Mouse (Mus musculus): ENCODE measurements around the gene Pip5kl1. TPM values are rescaled to one million over a fixed set of nuclear protein-coding genes. Genes with fewer than 3 reads are reported as not detected.

The Pip5kl1 gene
- polyA plus RNA-seq, 1 experiment from 2014 or later: 0.94 TPM

- Histone ChIP-seq H3K4me3 (replicated peaks) (peak overlapping the region; percentile 41), H3K27ac (replicated peaks) (peak overlapping the region; percentile 76), H3K4me1 (peaks cover 25% of the 10 kb centered on the region), H3K36me3 (0 out of 2 replicates have a peak, but pooled peaks cover 2% of the 10 kb centered on the region), H3K4me2 (replicated peaks) (peak overlapping the region; percentile 57), H3K9ac (no peak overlapping the region), H3K9me3 (replicated peaks) (no peaks in the 10 kb centered on the region), H3K27me3 (no peaks in the 10 kb centered on the region)
- WGBS: under 1% methylated on average over 11 of the region's 11 CpGs
- peak; percentile 63; the same call in 1 of the 2 replicates for ATAC-seq (ENCODE audit: insufficient number of reproducible peaks, low FRiP score, low TSS enrichment, low read depth)
These were observed 28.0 kb downstream of the Pip5kl1 start for GRCm38 (mm10) chr2:32602600-32603054.

GRCm38 (mm10) chr2:32604631-32605030 lies 30.0 kb downstream of the Pip5kl1 start:
- Histone ChIP-seq H3K4me3 (replicated peaks) (no peak overlapping the region), H3K9me3 (replicated peaks) (no peaks in the 10 kb centered on the region), H3K36me3 (no peaks in the 10 kb centered on the region), H3K27ac (replicated peaks) (no peak overlapping the region), H3K9ac (no peak overlapping the region), H3K4me2 (replicated peaks) (no peak overlapping the region), H3K4me1 (peaks cover 42% of the 10 kb centered on the region), H3K27me3 (no peaks in the 10 kb centered on the region)
- WGBS: 55% methylated on average over 10 of the region's 10 CpGs
- ATAC-seq (ENCODE audit: insufficient number of reproducible peaks, low FRiP score, low TSS enrichment, low read depth): no peak

DNA sequence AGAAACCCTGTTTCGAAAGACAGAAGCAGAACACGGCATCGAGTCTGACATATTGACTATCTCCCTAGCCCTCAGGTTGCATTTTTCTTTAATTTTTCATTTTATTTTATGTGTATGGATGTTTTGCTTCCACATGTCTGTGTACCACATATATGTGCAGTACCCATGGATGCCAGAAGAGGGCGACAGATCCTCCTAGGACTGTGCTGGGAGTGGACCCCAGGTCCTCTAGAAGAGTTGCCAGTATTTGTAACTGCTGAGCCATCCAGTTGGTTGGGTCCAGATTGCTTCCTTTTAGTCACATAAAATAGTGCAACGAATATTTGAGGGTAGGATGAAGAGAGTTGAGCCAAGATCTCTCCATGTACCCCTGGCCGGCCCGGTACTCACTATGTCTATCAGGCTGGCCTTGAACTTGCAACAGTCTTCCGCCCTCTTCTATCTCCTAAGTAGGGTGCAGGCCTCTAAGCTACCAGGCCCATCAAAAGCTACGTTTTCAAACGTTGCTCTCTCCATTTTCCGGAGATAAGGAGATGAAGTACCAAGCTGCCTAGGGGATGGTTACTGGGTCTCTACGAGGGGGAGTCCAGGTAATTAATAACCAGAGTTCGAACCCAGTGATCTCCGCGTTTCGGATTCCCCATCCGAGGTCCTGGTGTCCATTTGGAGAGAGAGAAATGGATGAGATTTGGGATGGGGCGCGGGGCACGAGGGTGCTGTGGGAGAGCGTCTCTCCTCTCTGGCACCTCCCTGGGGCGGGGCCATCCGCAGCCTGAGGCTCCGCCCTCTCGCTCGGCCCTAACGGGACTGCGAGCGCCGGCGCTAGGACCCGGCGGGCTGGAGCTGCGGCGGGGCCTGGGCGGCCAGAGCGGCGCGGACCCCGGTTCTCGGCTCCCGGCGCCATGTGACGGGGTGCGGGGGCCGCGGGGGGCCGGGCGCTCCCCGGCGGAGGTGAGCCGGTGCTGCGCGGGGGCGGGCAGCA lies 31.9 kb downstream of the Pip5kl1 start:
- Histone ChIP-seq H3K9me3 (replicated peaks) (no peaks in the 10 kb centered on the region), H3K9ac (peak overlapping the region; percentile 65), H3K27ac (replicated peaks) (peak overlapping the region; percentile 75), H3K4me1 (peaks cover 54% of the 10 kb centered on the region), H3K4me3 (replicated peaks) (peak overlapping the region; percentile 74), H3K4me2 (replicated peaks) (peak overlapping the region; percentile 94), H3K36me3 (no peaks in the 10 kb centered on the region), H3K27me3 (no peaks in the 10 kb centered on the region)
- 10% methylated on average over 55 of the region's 55 CpGs for WGBS
- peak; percentile 68 for ATAC-seq (ENCODE audit: insufficient number of reproducible peaks, low FRiP score, low TSS enrichment, low read depth)

DNA sequence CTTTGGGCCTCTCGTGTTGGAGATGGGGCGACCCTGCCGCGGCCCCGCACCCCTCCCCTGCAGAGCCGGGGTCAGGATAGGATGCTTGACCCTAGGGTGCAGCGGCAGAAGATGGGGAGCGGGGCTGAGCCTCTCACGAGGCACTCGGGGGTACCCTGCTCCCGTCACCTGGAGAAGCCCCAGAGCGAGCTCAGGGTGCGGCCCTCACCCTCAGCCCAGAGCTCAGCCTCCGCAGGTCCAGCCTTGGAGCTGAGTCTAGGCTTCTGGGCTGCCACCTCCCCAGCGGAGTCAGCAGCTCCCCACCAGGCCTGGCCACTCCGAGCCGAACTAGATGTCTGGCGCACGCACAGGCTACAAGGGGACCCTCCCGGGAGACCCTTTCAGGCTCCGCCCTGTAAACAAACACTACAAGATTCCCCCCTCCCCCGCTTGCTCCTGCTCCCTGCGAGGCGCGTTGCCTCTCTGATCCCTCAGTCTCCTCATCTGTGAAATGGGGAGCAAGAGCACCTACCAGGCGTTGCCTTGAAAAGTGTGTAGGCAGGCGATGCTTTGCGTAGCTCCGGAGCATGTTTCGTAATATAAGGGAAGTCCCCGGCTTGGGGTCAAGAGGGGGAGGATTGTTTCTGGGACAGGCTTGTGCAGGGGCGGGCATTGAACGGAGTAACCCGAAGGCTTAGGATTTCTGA lies 32.8 kb downstream of the Pip5kl1 start:
- Histone ChIP-seq H3K27ac (replicated peaks) (peak overlapping the region; percentile 75), H3K4me3 (replicated peaks) (peak overlapping the region; percentile 74), H3K4me1 (peaks cover 44% of the 10 kb centered on the region), H3K4me2 (replicated peaks) (peak overlapping the region; percentile 94), H3K9ac (peak overlapping the region; percentile 65), H3K9me3 (replicated peaks) (no peaks in the 10 kb centered on the region), H3K27me3 (no peaks in the 10 kb centered on the region), H3K36me3 (peaks cover 5% of the 10 kb centered on the region; the same call in 1 of the 2 replicates)
- peak; percentile 16; the same call in 1 of the 2 replicates for ATAC-seq (ENCODE audit: insufficient number of reproducible peaks, low FRiP score, low TSS enrichment, low read depth)
- 1% methylated on average over 34 of the region's 34 CpGs for WGBS

- Histone ChIP-seq H3K4me2 (replicated peaks) (peak overlapping the region; percentile 94), H3K36me3 (peaks cover 9% of the 10 kb centered on the region; the same call in 1 of the 2 replicates), H3K9me3 (replicated peaks) (no peaks in the 10 kb centered on the region), H3K27me3 (no peaks in the 10 kb centered on the region), H3K9ac (0 out of 2 replicates have a peak overlapping the region, but pooled peaks have one; percentile 10), H3K4me3 (replicated peaks) (peak overlapping the region; percentile 74), H3K4me1 (peaks cover 41% of the 10 kb centered on the region), H3K27ac (replicated peaks) (peak overlapping the region; percentile 75)
- ATAC-seq (ENCODE audit: insufficient number of reproducible peaks, low FRiP score, low TSS enrichment, low read depth): peak; percentile 80; the same call in 1 of the 2 replicates
- WGBS: 6% methylated on average over 25 of the region's 25 CpGs
These were observed 33.7 kb downstream of the Pip5kl1 start for GRCm38 (mm10) chr2:32608141-32608777.

DNA sequence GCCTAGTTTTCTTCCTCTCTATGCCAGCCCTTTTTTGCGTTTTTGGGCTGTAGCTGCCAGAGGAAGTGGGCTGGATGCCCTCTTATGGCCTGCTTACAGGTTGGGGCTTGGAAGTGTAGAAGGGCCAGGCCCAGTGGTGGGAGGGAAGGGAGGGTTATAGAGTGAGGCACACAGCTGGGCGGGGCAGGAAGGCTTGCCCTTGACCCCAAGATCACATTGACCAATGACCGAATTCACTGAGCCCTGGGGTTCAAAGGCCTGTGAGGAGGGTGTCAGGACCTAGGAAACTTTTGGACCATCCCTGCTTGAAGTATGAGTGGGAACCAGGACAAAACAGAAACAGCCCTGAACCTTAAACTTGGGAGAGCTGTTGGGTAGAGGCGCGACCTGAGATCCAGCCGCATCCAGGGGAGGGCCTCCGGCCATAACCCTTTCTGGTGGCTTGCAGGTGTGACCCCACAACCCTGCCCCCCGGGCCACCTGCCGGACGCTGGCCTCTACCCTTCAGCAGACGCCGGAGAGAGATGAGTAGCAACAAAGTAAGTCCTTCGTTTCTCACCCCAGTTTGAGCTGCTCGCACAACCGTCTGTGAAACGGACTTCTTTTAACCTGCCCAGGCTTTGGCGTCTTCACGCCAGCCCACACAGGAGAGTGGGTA lies 34.3 kb downstream of the Pip5kl1 start:
- 0 out of 2 replicates have a peak, but pooled peaks have one; percentile 8 for ATAC-seq (ENCODE audit: insufficient number of reproducible peaks, low FRiP score, low TSS enrichment, low read depth)
- H3K4me2 ChIP-seq (replicated peaks): peak overlapping the region; percentile 94
- H3K4me3 ChIP-seq (replicated peaks): peak overlapping the region; percentile 74
- 44% methylated on average over 18 of the region's 18 CpGs for WGBS
- H3K27ac ChIP-seq (replicated peaks): peak overlapping the region; percentile 75
- H3K36me3 ChIP-seq: peaks cover 15% of the 10 kb centered on the region; the same call in 1 of the 2 replicates
- H3K4me1 ChIP-seq: peaks cover 41% of the 10 kb centered on the region
- H3K9me3 ChIP-seq (replicated peaks): no peaks in the 10 kb centered on the region
- no peak overlapping the region for H3K9ac ChIP-seq
- H3K27me3 ChIP-seq: no peaks in the 10 kb centered on the region

DNA sequence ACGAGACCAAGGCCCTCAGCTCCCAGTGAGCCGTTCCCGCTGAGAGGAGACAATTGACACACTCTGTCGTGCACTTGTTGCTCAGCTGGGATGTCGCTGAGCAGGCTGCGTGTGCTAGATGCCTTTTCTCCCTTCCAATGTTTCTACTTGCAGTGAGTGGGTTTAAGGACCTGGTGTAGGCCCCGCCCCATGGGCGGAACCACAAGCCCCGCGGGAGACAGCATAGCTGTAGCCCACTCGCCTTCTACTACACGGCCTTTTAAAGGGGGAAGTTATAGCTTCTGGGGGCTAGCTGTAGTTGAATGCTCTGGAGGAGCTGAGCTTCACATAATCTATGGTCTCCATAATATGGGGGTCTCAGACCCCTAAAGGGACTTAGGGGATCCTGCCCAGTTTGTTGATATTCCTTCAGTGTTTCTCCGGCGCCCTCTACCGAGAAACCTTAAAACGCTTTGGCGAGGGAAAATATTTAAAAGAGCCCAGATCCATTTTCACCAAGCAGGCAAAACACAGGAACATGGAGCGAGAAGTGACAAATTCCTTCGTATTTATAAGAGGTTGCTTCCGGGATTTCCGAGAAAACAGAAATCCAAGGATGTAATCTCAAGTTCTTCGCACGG lies 36.1 kb downstream of the Pip5kl1 start:
- Histone ChIP-seq H3K9ac (no peak overlapping the region), H3K27me3 (no peaks in the 10 kb centered on the region)
- ATAC-seq (ENCODE audit: insufficient number of reproducible peaks, low FRiP score, low TSS enrichment, low read depth): no peak

GRCm38 (mm10) chr2:32612274-32612673 lies 37.7 kb downstream of the Pip5kl1 start:
- no peak for ATAC-seq (ENCODE audit: insufficient number of reproducible peaks, low FRiP score, low TSS enrichment, low read depth)
- H3K27me3 ChIP-seq: no peaks in the 10 kb centered on the region
- H3K4me1 ChIP-seq: peaks cover 36% of the 10 kb centered on the region
- H3K9ac ChIP-seq: no peak overlapping the region
- 73% methylated on average over 26 of the region's 26 CpGs for WGBS
- H3K36me3 ChIP-seq: peaks cover 36% of the 10 kb centered on the region
- H3K4me3 ChIP-seq (replicated peaks): no peak overlapping the region
- H3K27ac ChIP-seq (replicated peaks): no peak overlapping the region
- no peak overlapping the region for H3K4me2 ChIP-seq (replicated peaks)
- no peaks in the 10 kb centered on the region for H3K9me3 ChIP-seq (replicated peaks)

More for the DNA sequence above, 36.1 kb downstream of the Pip5kl1 start:
- Histone ChIP-seq H3K27ac (replicated peaks) (peak overlapping the region; percentile 29), H3K4me1 (peaks cover 41% of the 10 kb centered on the region), H3K4me3 (replicated peaks) (peak overlapping the region; percentile 39), H3K9me3 (replicated peaks) (no peaks in the 10 kb centered on the region), H3K4me2 (replicated peaks) (peak overlapping the region; percentile 54), H3K36me3 (peaks cover 26% of the 10 kb centered on the region)
- WGBS: 15% methylated on average over 23 of the region's 23 CpGs

DNA sequence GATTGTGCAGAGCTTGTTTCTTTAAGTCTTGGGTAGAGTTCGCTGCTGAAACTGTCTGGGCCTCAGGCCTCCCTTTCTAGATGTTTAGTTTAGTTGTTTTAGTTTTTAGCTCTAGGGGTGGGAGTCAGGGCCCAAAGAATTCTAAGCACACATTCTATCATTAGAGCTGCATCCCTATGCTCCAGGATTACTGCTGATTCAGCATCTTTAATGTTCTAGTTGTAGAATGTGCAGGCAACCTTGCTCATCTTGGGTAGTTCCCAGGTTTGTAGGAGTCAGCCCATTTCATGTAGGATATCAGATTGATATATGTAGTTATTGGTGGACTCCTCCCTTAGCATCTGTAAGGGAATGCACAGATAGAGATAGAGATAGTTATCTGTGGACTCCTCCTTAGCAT lies 42.5 kb downstream of the Pip5kl1 start:
- Histone ChIP-seq H3K4me3 (replicated peaks) (no peak overlapping the region), H3K36me3 (peaks cover 53% of the 10 kb centered on the region), H3K4me1 (peaks cover 27% of the 10 kb centered on the region), H3K27me3 (no peaks in the 10 kb centered on the region), H3K27ac (replicated peaks) (no peak overlapping the region), H3K4me2 (replicated peaks) (no peak overlapping the region), H3K9ac (no peak overlapping the region), H3K9me3 (replicated peaks) (no peaks in the 10 kb centered on the region)
- no peak for ATAC-seq (ENCODE audit: insufficient number of reproducible peaks, low FRiP score, low TSS enrichment, low read depth)
- 100% methylated on average over 1 of the region's 1 CpGs for WGBS

GRCm38 (mm10) chr2:32617601-32618000 lies 43.0 kb downstream of the Pip5kl1 start:
- WGBS: 91% methylated on average over 4 of the region's 4 CpGs
- Histone ChIP-seq H3K4me1 (peaks cover 27% of the 10 kb centered on the region), H3K4me3 (replicated peaks) (no peak overlapping the region), H3K9me3 (replicated peaks) (no peaks in the 10 kb centered on the region), H3K27ac (replicated peaks) (no peak overlapping the region), H3K36me3 (peaks cover 49% of the 10 kb centered on the region), H3K4me2 (replicated peaks) (no peak overlapping the region), H3K9ac (no peak overlapping the region), H3K27me3 (no peaks in the 10 kb centered on the region)
- no peak for ATAC-seq (ENCODE audit: insufficient number of reproducible peaks, low FRiP score, low TSS enrichment, low read depth)

Measured in embryonic facial prominence, embryonic 15.5 days (tissue).